9 mouse cellular contexts compared by ENCODE assay signal in genomic region chr10:59947296-59948073, GRCm38 (mm10). TPM values are rescaled to one million over a fixed set of nuclear protein-coding genes. Genes with fewer than 3 reads are reported as not detected.
DNase-seq lines count a peak whose midpoint lies in the region; ATAC-seq and TF ChIP-seq lines count a peak whose summit lies in the region.
"Had no signal": no experiment of that assay in that cellular context is flagged by ENCODE, and none has a peak within 500 bp of the region (broad histone marks: within the 10 kb centered on the region; RNA-seq: fewer than 3 reads in every experiment).

No protein-coding gene starts in this region.

- no peak for DNase-seq in layer of hippocampus, adult 2 months (ENCODE audit: low spot score in 2 of 2)
- DNase-seq in layer of hippocampus, adult 9-10 months (ENCODE audit: low spot score) = no peak
- peak; percentile 32 for DNase-seq in brain, adult 2 months (ENCODE audit: low read depth, low spot score)
- no peak for DNase-seq in frontal cortex, postnatal 36 days (ENCODE audit: low spot score in 2 of 2)
- DNase-seq in left cerebral cortex, adult 18-20 months (ENCODE audit: low spot score in 2 of 2) = no peak
- DNase-seq in right cerebral cortex, postnatal 25 days = no peak

- H3K27ac ChIP-seq in layer of hippocampus, adult 2 months = peak overlapping the region; percentile 100
- H3K27ac ChIP-seq in heart, embryonic 16.5 days (ENCODE audit: low read length) = peak overlapping the region; percentile 4; the same call in 1 of the 2 replicates
- 0 out of 2 replicates have a peak overlapping the region, but pooled peaks have one; percentile 19 for H3K27ac ChIP-seq in midbrain, embryonic 13.5 days
- H3K27ac ChIP-seq: kidney, postnatal 0 days had no signal

- no peaks in the 10 kb centered on the region for H3K27me3 ChIP-seq in heart, embryonic 16.5 days (ENCODE audit: control insufficient read depth, insufficient read depth, low read length)
- no peaks in the 10 kb centered on the region for H3K27me3 ChIP-seq in midbrain, embryonic 13.5 days

- peaks cover 35% of the 10 kb centered on the region for H3K4me1 ChIP-seq in heart, embryonic 16.5 days (ENCODE audit: control insufficient read depth, insufficient read depth, low read length)
- H3K4me1 ChIP-seq in midbrain, embryonic 13.5 days (replicated peaks) = peaks cover 43% of the 10 kb centered on the region

- no peak overlapping the region for H3K9ac ChIP-seq in heart, embryonic 16.5 days (ENCODE audit: low read length)
- H3K9ac ChIP-seq in midbrain, embryonic 13.5 days (replicated peaks) = no peak overlapping the region

- no peaks in the 10 kb centered on the region for H3K9me3 ChIP-seq in heart, embryonic 16.5 days (replicated peaks; ENCODE audit: control insufficient read depth, low read length)
- H3K9me3 ChIP-seq in midbrain, embryonic 13.5 days = no peaks in the 10 kb centered on the region

- H3K36me3 ChIP-seq in heart, embryonic 16.5 days (ENCODE audit: control insufficient read depth, insufficient read depth) = no peaks in the 10 kb centered on the region
- no peaks in the 10 kb centered on the region for H3K36me3 ChIP-seq in midbrain, embryonic 13.5 days

- no peak for ATAC-seq in heart, embryonic 16.5 days (replicated peaks; ENCODE audit: extremely low read depth, insufficient read depth, low FRiP score)
- no peak for ATAC-seq in midbrain, embryonic 13.5 days

- WGBS in heart, embryonic 16.5 days = 54% methylated on average over 7 of the region's 7 CpGs
- WGBS in midbrain, embryonic 13.5 days = 67% methylated on average over 7 of the region's 7 CpGs

- no peak overlapping the region for H3K4me2 ChIP-seq in heart, embryonic 16.5 days (ENCODE audit: low read depth, low read length)
- no peak overlapping the region for H3K4me2 ChIP-seq in midbrain, embryonic 13.5 days (replicated peaks)

- TF ChIP-seq CTCF in layer of hippocampus, adult 2 months (conservative IDR thresholded peaks at IDR 0.05) = no peak

- no peak overlapping the region for H3K4me3 ChIP-seq in layer of hippocampus, adult 2 months
- no peak overlapping the region for H3K4me3 ChIP-seq in heart, embryonic 16.5 days (ENCODE audit: low read length)
- no peak overlapping the region for H3K4me3 ChIP-seq in midbrain, embryonic 13.5 days (replicated peaks)

RNA-seq across cellular contexts. Expression of gene Ddit4, which starts 4.1 kb away (rescaled TPM):
- total RNA-seq in layer of hippocampus, adult 2 months (2021) = 10 to 100 TPM; 63.6 to 66.7 TPM
- 29.0 and 31.9 TPM in 2 replicates for polyA plus RNA-seq in heart, embryonic 16.5 days (2015; fragmentation: Nextera tagmentation; extraction: Ambion mirVana)
- 48.5 and 58.7 TPM in 2 replicates for polyA plus RNA-seq in midbrain, embryonic 13.5 days (2015; fragmentation: Nextera tagmentation; extraction: Ambion mirVana)
- total RNA-seq in left cerebral cortex, adult 18-20 months (2021) = 10 to 100 TPM; 35.8 to 41.3 TPM

RNA-seq across cellular contexts. Expression of gene Ascc1, which starts 55.1 kb away (rescaled TPM):
- total RNA-seq in layer of hippocampus, adult 2 months (2021) = 10 to 100 TPM; 15.3 to 17.2 TPM
- polyA plus RNA-seq in heart, embryonic 16.5 days (2015; fragmentation: Nextera tagmentation; extraction: Ambion mirVana) = 41.9 and 44.1 TPM in 2 replicates
- 49.5 and 50.6 TPM in 2 replicates for polyA plus RNA-seq in midbrain, embryonic 13.5 days (2015; fragmentation: Nextera tagmentation; extraction: Ambion mirVana)
- 10 to 100 TPM; 14.1 to 14.8 TPM for total RNA-seq in left cerebral cortex, adult 18-20 months (2021)

RNA-seq across cellular contexts. Expression of gene Anapc16, which starts 55.5 kb away (rescaled TPM):
- 10 to 100 TPM; 64.8 to 71.4 TPM for total RNA-seq in layer of hippocampus, adult 2 months (2021)
- polyA plus RNA-seq in heart, embryonic 16.5 days (2015; fragmentation: Nextera tagmentation; extraction: Ambion mirVana) = 89.3 and 90.1 TPM in 2 replicates
- polyA plus RNA-seq in midbrain, embryonic 13.5 days (2015; fragmentation: Nextera tagmentation; extraction: Ambion mirVana) = 121 TPM in 2 replicates
- 10 to 100 TPM; 60.4 to 60.9 TPM for total RNA-seq in left cerebral cortex, adult 18-20 months (2021)

Comparison
In these comparisons a context has a peak if more than half of its experiments do, and no peak if none do; other contexts are left out.
1. H3K27ac ChIP-seq: peak in every context shown above with its lines; median percentile 100 in layer of hippocampus, adult 2 months; 19 in midbrain, embryonic 13.5 days; 4 in heart, embryonic 16.5 days.